Mouse (Mus musculus) gastrocnemius, adult 2 months (tissue): ENCODE measurements around the gene Prkcd. TPM values are rescaled to one million over a fixed set of nuclear protein-coding genes. Genes with fewer than 3 reads are reported as not detected.

Experiments used
- DNase-seq: peaks from one replicate; pipeline ENCODE4 v3.0.0; 2022
- H3K27ac ChIP-seq: fragments of 200-600 bp; 2 replicates; pipeline ENCODE4 v1.8.1; 2022; ENCODE audit warnings: mild to moderate bottlenecking
- H3K4me3 ChIP-seq: fragments of 200-600 bp; 2 replicates; pipeline ENCODE4 v1.8.1; 2022; ENCODE audit warnings: mild to moderate bottlenecking, moderate library complexity
- CTCF ChIP-seq: fragments of 200-600 bp; IDR thresholded peaks from 2 replicates; pipeline ENCODE4 v1.8.1; 2022; ENCODE audit warnings: antibody characterized with exemption, mild to moderate bottlenecking, moderate library complexity
- intact Hi-C: fragments of 180-260 bp; cut with DNase I; formaldehyde crosslinking; loops from one replicate; pipeline ENCODE4 v1.15.1; 2025
- total RNA-seq, 2 experiments: library from RNA; stranded (reverse); gene quantifications; 2 replicates each; pipeline ENCODE4 v1.2.3; 2021

The Prkcd gene
- total RNA-seq, 2 experiments from 2014 or later, result 5.6 to 14.8 TPM

GRCm38 (mm10) chr14:30576260-30576659, 49.8 kb downstream of the Prkcd start:
- Histone ChIP-seq H3K4me3 (no peak overlapping the region), H3K27ac (no peak overlapping the region)
- intact Hi-C loops, result no loop called here
- no peak for TF ChIP-seq CTCF
- peak; percentile 9 for DNase-seq

GRCm38 (mm10) chr14:30575791-30576190, 50.2 kb downstream of the Prkcd start:
- no peak for TF ChIP-seq CTCF
- no peak overlapping the region for H3K27ac ChIP-seq
- intact Hi-C loops, result no loop called here

DNA sequence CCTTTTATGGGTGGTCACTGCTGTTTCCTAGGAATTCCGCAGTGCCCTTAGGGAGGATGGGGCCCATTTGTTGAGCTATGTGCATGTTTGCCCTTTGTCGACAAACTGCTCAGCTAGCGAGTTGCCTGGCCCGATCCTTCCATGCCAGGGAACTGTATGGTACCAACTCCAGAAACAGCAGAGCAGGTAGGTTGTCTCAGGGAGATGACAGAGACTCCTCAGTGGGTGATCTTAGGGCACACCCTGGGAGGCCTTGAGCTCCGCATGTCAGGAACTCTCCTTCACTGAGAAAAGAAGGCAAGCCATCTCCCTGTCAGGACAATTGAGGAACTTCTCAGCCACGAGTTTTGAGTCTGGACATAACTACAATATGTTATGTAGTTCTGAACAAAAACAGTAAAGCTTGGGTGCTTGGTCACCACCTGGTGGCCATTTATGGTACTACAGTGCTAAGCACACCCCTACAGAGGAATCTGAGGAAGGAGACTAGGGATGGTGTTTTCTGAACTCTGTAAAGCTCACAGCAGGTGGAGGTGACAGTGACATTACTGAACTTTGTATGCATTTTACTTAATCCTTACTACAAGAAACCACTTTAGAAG, 51.9 kb downstream of the Prkcd start:
- intact Hi-C loops, result loop anchor here (5.0 kb wide), 2 partner anchors 97 to 437 kb away; partner anchors contain the start of gene Dcp1a
- DNase-seq, result peak; percentile 75
- Histone ChIP-seq H3K4me3 (no peak overlapping the region), H3K27ac (0 out of 2 replicates have a peak overlapping the region, but pooled peaks have one; percentile 20)
- peak; percentile 98 for TF ChIP-seq CTCF

More at GRCm38 (mm10) chr14:30575791-30576190, 50.2 kb downstream of the Prkcd start:
- DNase-seq, result peak; percentile 14
- no peak overlapping the region for H3K4me3 ChIP-seq

GRCm38 (mm10) chr14:30573235-30573634, 52.8 kb downstream of the Prkcd start:
- intact Hi-C loops, result loop anchor here (5.0 kb wide), 2 partner anchors 96 to 436 kb away; partner anchors contain the start of gene Dcp1a
- H3K4me3 ChIP-seq, result no peak overlapping the region
- H3K27ac ChIP-seq, result no peak overlapping the region
- DNase-seq, result peak; percentile 27
- TF ChIP-seq CTCF, result no peak

- TF ChIP-seq CTCF, result no peak
- H3K27ac ChIP-seq, result no peak overlapping the region
- DNase-seq, result peak; percentile 77
- H3K4me3 ChIP-seq, result no peak overlapping the region
- intact Hi-C loops, result loop anchor here (5.0 kb wide), 2 partner anchors 95 to 435 kb away; partner anchors contain the start of gene Dcp1a
Measured at GRCm38 (mm10) chr14:30572253-30572652, 53.8 kb downstream of the Prkcd start.

- TF ChIP-seq CTCF, result no peak
- intact Hi-C loops, result loop anchor here (5.0 kb wide), 2 partner anchors 93 to 433 kb away; partner anchors contain the start of gene Dcp1a
- Histone ChIP-seq H3K4me3 (no peak overlapping the region), H3K27ac (no peak overlapping the region)
- peak; percentile 41 for DNase-seq
Measured at GRCm38 (mm10) chr14:30570303-30570702, 55.7 kb downstream of the Prkcd start.

- intact Hi-C loops, result no loop called here
- no peak overlapping the region for H3K4me3 ChIP-seq
- DNase-seq, result peak; percentile 21
- no peak for TF ChIP-seq CTCF
- no peak overlapping the region for H3K27ac ChIP-seq
Measured at GRCm38 (mm10) chr14:30568016-30568415, 58.0 kb downstream of the Prkcd start.

- no peak for TF ChIP-seq CTCF
- DNase-seq, result peak; percentile 27
- Histone ChIP-seq H3K27ac (no peak overlapping the region), H3K4me3 (no peak overlapping the region)
- intact Hi-C loops, result no loop called here
Measured at GRCm38 (mm10) chr14:30566317-30566716, 59.7 kb downstream of the Prkcd start.

DNA sequence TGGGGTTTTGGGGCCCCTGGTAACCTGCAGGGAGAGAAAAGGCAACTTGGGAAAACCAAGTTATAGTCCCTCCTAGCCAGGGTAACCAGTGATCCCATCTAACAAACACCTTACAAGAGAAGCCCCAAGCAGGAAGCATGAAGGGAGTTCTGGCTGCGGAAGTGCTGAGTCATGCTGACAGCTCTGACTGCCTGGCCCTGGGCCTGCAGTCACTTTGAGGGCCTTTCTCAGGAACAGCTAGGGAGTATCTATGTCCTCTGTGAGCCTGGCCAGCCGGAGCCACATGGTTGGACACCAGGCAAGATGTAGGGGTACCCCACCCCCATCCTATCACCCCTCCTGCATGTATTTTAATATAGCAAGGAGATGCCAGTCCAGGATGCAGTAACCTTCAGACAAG, 61.6 kb downstream of the Prkcd start:
- no peak for TF ChIP-seq CTCF
- Histone ChIP-seq H3K4me3 (no peak overlapping the region), H3K27ac (peak overlapping the region; percentile 64)
- DNase-seq, result peak; percentile 85
- intact Hi-C loops, result no loop called here

GRCm38 (mm10) chr14:30562343-30562742, 63.7 kb downstream of the Prkcd start:
- no peak for TF ChIP-seq CTCF
- Histone ChIP-seq H3K4me3 (no peak overlapping the region), H3K27ac (no peak overlapping the region)
- intact Hi-C loops, result no loop called here
- DNase-seq, result no peak

GRCm38 (mm10) chr14:30561470-30562187, 64.4 kb downstream of the Prkcd start:
- no peak for TF ChIP-seq CTCF
- intact Hi-C loops, result no loop called here
- no peak overlapping the region for H3K27ac ChIP-seq
- peak; percentile 50 for DNase-seq
- H3K4me3 ChIP-seq, result no peak overlapping the region

DNA sequence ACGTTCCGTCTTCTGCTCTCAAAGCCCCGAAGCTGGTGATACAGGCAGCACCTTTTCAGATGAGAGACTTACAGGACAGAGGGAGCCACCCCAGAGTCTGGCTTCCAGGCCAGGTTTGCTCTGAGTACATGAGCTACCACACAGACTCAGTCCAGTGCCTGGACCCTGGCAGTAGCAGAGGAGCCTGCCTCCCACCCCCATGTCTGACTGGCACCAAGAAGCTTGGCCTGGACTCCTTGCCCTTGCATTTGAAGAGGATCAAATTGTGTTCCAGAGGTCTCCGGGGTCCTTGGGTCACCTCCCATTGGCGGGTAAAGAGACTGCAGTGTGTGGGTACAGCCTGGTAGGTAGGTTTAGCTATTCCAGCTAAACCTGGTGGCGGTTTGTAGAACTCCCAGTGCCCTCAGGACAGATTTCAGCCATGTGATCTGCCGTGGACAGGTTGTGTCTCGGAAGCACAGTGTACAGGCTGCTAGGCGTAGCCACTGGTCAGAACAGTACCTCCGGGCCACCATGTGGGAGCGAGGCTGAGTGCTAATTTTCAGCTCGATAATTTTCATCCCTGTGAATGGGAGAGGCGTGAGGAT, 65.1 kb downstream of the Prkcd start:
- Histone ChIP-seq H3K27ac (no peak overlapping the region), H3K4me3 (no peak overlapping the region)
- TF ChIP-seq CTCF, result no peak
- no peak for DNase-seq
- intact Hi-C loops, result no loop called here

- TF ChIP-seq CTCF, result no peak
- Histone ChIP-seq H3K4me3 (peak overlapping the region; percentile 61), H3K27ac (peak overlapping the region; percentile 85)
- peak; percentile 89 for DNase-seq
- intact Hi-C loops, result no loop called here
Measured at GRCm38 (mm10) chr14:30559321-30559850, 66.6 kb downstream of the Prkcd start.
